Mouse (Mus musculus) brain, adult 2 months (tissue): Measurements from ENCODE around the gene Lrrc75a.

ENCODE experiments used
- DNase-seq: peaks from one replicate; pipeline ENCODE4 v3.0.0; 2011; ENCODE audit warnings: low read depth, low spot score

The Lrrc75a gene

GRCm38 (mm10) chr11:62598571-62598970 is 49.8 kb downstream of the Lrrc75a start:
- DNase-seq, result no peak

- DNase-seq, result no peak
These were observed 56.3 kb downstream of the Lrrc75a start for GRCm38 (mm10) chr11:62591904-62592575.

GRCm38 (mm10) chr11:62591026-62591425 is 57.3 kb downstream of the Lrrc75a start:
- DNase-seq, result peak; percentile 92

- DNase-seq, result no peak
These were observed 58.9 kb downstream of the Lrrc75a start for GRCm38 (mm10) chr11:62589391-62589790.

GRCm38 (mm10) chr11:62587034-62587433 is 61.3 kb downstream of the Lrrc75a start:
- no peak for DNase-seq

- no peak for DNase-seq
These were observed 63.6 kb downstream of the Lrrc75a start for GRCm38 (mm10) chr11:62584671-62585206.

GRCm38 (mm10) chr11:62583031-62583430 is 65.3 kb downstream of the Lrrc75a start:
- no peak for DNase-seq

- DNase-seq, result peak; percentile 66
These were observed 71.7 kb downstream of the Lrrc75a start for GRCm38 (mm10) chr11:62576530-62577152.

GRCm38 (mm10) chr11:62575659-62576438 is 72.5 kb downstream of the Lrrc75a start:
- DNase-seq, result peak; percentile 91

GRCm38 (mm10) chr11:62575297-62575658 is 73.0 kb downstream of the Lrrc75a start:
- peak; percentile 92 for DNase-seq

GRCm38 (mm10) chr11:62574703-62575085 is 73.6 kb downstream of the Lrrc75a start:
- DNase-seq, result no peak

- DNase-seq, result no peak
These were observed 74.2 kb downstream of the Lrrc75a start, which contains the start of gene Trpv2 for GRCm38 (mm10) chr11:62573959-62574702. Trpv2 (plus strand) TSS chr11:62574486.

- DNase-seq, result no peak
These were observed 80.0 kb downstream of the Lrrc75a start for GRCm38 (mm10) chr11:62568300-62568699.

- no peak for DNase-seq
These were observed 82.1 kb downstream of the Lrrc75a start for GRCm38 (mm10) chr11:62566211-62566610.

GRCm38 (mm10) chr11:62565747-62566146 is 82.6 kb downstream of the Lrrc75a start:
- DNase-seq, result no peak

GRCm38 (mm10) chr11:62563590-62563989 is 84.7 kb downstream of the Lrrc75a start:
- no peak for DNase-seq

- DNase-seq, result peak; percentile 16
These were observed 87.8 kb downstream of the Lrrc75a start for GRCm38 (mm10) chr11:62560463-62561016.

- no peak for DNase-seq
These were observed 89.2 kb downstream of the Lrrc75a start for GRCm38 (mm10) chr11:62558961-62559646.

GRCm38 (mm10) chr11:62558152-62558551 is 90.2 kb downstream of the Lrrc75a start:
- no peak for DNase-seq

GRCm38 (mm10) chr11:62557205-62557604 is 91.1 kb downstream of the Lrrc75a start:
- no peak for DNase-seq
